28 mouse cellular contexts compared by ENCODE assay signal in the genomic region with DNA sequence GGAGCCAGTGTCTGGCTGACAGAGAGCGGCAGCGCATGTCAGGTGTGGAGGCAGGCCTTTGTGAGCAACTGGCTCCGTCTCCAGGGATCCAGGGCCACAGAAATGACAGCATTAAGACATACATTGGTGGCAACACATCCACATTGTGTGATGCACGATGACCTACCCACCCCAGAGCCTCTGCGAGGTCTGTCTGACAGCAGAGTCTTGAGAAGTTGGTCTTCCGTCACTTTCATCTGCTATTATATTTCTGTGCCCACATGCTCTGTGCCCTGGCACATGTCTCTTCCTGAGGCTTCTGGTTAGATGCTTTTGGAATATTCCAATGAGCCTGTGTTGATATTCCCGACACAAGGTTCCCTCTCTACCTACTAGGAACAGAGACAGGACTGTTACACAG.
"Had no signal": no experiment of that assay in that cellular context is flagged by ENCODE, and none has a peak within 500 bp of the region (broad histone marks: within the 10 kb centered on the region; RNA-seq: fewer than 3 reads in every experiment).

No protein-coding gene starts in this region.

- H3K36me3 ChIP-seq: embryonic facial prominence, embryonic 10.5 days; embryonic facial prominence, embryonic 12.5 days; embryonic facial prominence, embryonic 13.5 days; embryonic facial prominence, embryonic 15.5 days; forebrain, embryonic 10.5 days; forebrain, embryonic 12.5 days; forebrain, embryonic 15.5 days had no signal

- H3K4me3 ChIP-seq: embryonic facial prominence, embryonic 10.5 days; embryonic facial prominence, embryonic 12.5 days; embryonic facial prominence, embryonic 13.5 days; embryonic facial prominence, embryonic 15.5 days; erythroblast, embryonic 14.5 days; forebrain, embryonic 10.5 days; forebrain, embryonic 12.5 days; forebrain, embryonic 13.5 days; forebrain, embryonic 15.5 days; gastrocnemius, adult 2 months; heart, adult 2 months had no signal

- DNase-seq: cerebellum, adult 2 months; cerebellum, adult 8-10 months; cerebellum, adult 9-10 months; cerebellum, adult 9-11 months; cerebellum, postnatal 10 days; cerebellum, postnatal 14 days; cerebellum, postnatal 25 days; cerebellum, postnatal 36 days; embryo, embryonic 11 days; forebrain, postnatal 0 days; gastrocnemius, adult 2 months; gastrocnemius, postnatal 10 days; gastrocnemius, postnatal 14 days; gastrocnemius, postnatal 25 days; gastrocnemius, postnatal 36 days; heart, adult 18-20 months; heart, adult 2 months had no signal

- H3K27ac ChIP-seq: embryonic facial prominence, embryonic 10.5 days; embryonic facial prominence, embryonic 12.5 days; embryonic facial prominence, embryonic 13.5 days; embryonic facial prominence, embryonic 15.5 days; forebrain, embryonic 10.5 days; forebrain, embryonic 12.5 days; forebrain, embryonic 13.5 days; forebrain, embryonic 15.5 days; gastrocnemius, adult 2 months; heart, adult 2 months had no signal

- H3K9me3 ChIP-seq: embryonic facial prominence, embryonic 10.5 days; embryonic facial prominence, embryonic 12.5 days; embryonic facial prominence, embryonic 13.5 days; embryonic facial prominence, embryonic 15.5 days; forebrain, embryonic 10.5 days; forebrain, embryonic 12.5 days; forebrain, embryonic 13.5 days; forebrain, embryonic 15.5 days had no signal

- H3K4me2 ChIP-seq: embryonic facial prominence, embryonic 12.5 days; embryonic facial prominence, embryonic 13.5 days; embryonic facial prominence, embryonic 15.5 days; forebrain, embryonic 12.5 days; forebrain, embryonic 13.5 days; forebrain, embryonic 15.5 days had no signal

- ATAC-seq: forebrain, embryonic 13.5 days; forebrain, embryonic 14.5 days; forebrain, embryonic 15.5 days; forebrain, embryonic 16.5 days; forebrain, postnatal 0 days had no signal

- H3K27me3 ChIP-seq: embryonic facial prominence, embryonic 12.5 days; embryonic facial prominence, embryonic 13.5 days; embryonic facial prominence, embryonic 15.5 days; forebrain, embryonic 13.5 days; forebrain, embryonic 15.5 days had no signal

- H3K4me1 ChIP-seq: embryonic facial prominence, embryonic 12.5 days; embryonic facial prominence, embryonic 15.5 days; forebrain, embryonic 12.5 days had no signal

- H3K9ac ChIP-seq: embryonic facial prominence, embryonic 12.5 days; embryonic facial prominence, embryonic 13.5 days; embryonic facial prominence, embryonic 15.5 days; forebrain, embryonic 12.5 days; forebrain, embryonic 13.5 days; forebrain, embryonic 15.5 days; forebrain, postnatal 0 days had no signal
